Mouse (Mus musculus): ENCODE measurements around the gene Rps6ka3. TPM values are rescaled to one million over a fixed set of nuclear protein-coding genes. Genes with fewer than 3 reads are reported as not detected.

Gene Rps6ka3
- polyA plus RNA-seq, 1 experiment, result 19.2 TPM

GRCm38 (mm10) chrX:159302349-159303311 lies 92.5 kb downstream of the Rps6ka3 start:
- Histone ChIP-seq H3K4me1 (ENCODE audit: control insufficient read depth, insufficient read depth, low read length) (no peaks in the 10 kb centered on the region), H3K4me3 (replicated peaks; ENCODE audit: extremely low read depth, low read depth, low read length) (peak overlapping the region; percentile 47)
- TF ChIP-seq CTCF (IDR thresholded peaks at IDR 0.05; ENCODE audit: insufficient read depth, low read length) (no peak), POLR2A (IDR thresholded peaks at IDR 0.05; ENCODE audit: borderline replicate concordance, extremely low read depth, low read depth, low read length) (no peak)
- WGBS, result 61% methylated on average over 11 of the region's 11 CpGs
- DNase-seq, result no peak

GRCm38 (mm10) chrX:159315293-159315692 lies 105.2 kb downstream of the Rps6ka3 start:
- DNase-seq, result no peak
- H3K4me3 ChIP-seq (replicated peaks; ENCODE audit: extremely low read depth, low read depth, low read length), result no peak overlapping the region
- no peaks in the 10 kb centered on the region for H3K4me1 ChIP-seq (ENCODE audit: control insufficient read depth, insufficient read depth, low read length)
- TF ChIP-seq CTCF (IDR thresholded peaks at IDR 0.05; ENCODE audit: insufficient read depth, low read length) (no peak), POLR2A (IDR thresholded peaks at IDR 0.05; ENCODE audit: borderline replicate concordance, extremely low read depth, low read depth, low read length) (no peak)
- WGBS, result 69% methylated on average over 7 of the region's 7 CpGs

GRCm38 (mm10) chrX:159321342-159321741 lies 111.2 kb downstream of the Rps6ka3 start:
- TF ChIP-seq POLR2A (IDR thresholded peaks at IDR 0.05; ENCODE audit: borderline replicate concordance, extremely low read depth, low read depth, low read length), result no peak
- TF ChIP-seq CTCF (IDR thresholded peaks at IDR 0.05; ENCODE audit: insufficient read depth, low read length), result peak; percentile 79
- peak; percentile 58 for DNase-seq
- no peak overlapping the region for H3K4me3 ChIP-seq (replicated peaks; ENCODE audit: extremely low read depth, low read depth, low read length)
- no peaks in the 10 kb centered on the region for H3K4me1 ChIP-seq (ENCODE audit: control insufficient read depth, insufficient read depth, low read length)
- 38% methylated on average over 8 of the region's 8 CpGs for WGBS

GRCm38 (mm10) chrX:159364506-159364905 lies 154.4 kb downstream of the Rps6ka3 start:
- no peak overlapping the region for H3K4me3 ChIP-seq (replicated peaks; ENCODE audit: extremely low read depth, low read depth, low read length)
- no peaks in the 10 kb centered on the region for H3K4me1 ChIP-seq (ENCODE audit: control insufficient read depth, insufficient read depth, low read length)
- DNase-seq, result no peak
- 73% methylated on average over 3 of the region's 3 CpGs for WGBS
- TF ChIP-seq CTCF (IDR thresholded peaks at IDR 0.05; ENCODE audit: insufficient read depth, low read length), result no peak
- no peak for TF ChIP-seq POLR2A (IDR thresholded peaks at IDR 0.05; ENCODE audit: borderline replicate concordance, extremely low read depth, low read depth, low read length)

- DNase-seq, result peak; percentile 61
- Histone ChIP-seq H3K4me1 (ENCODE audit: control insufficient read depth, insufficient read depth, low read length) (no peaks in the 10 kb centered on the region; the same call in 1 of the 2 replicates), H3K4me3 (replicated peaks; ENCODE audit: extremely low read depth, low read depth, low read length) (peak within 1 kb of the TSS; percentile 97)
- 28% methylated on average over 54 of the region's 76 CpGs for WGBS
- TF ChIP-seq POLR2A (IDR thresholded peaks at IDR 0.05; ENCODE audit: borderline replicate concordance, extremely low read depth, low read depth, low read length) (peak; percentile 74; the same call in 1 of the 2 replicates), CTCF (IDR thresholded peaks at IDR 0.05; ENCODE audit: insufficient read depth, low read length) (no peak)
These were observed 162.0 kb downstream of the Rps6ka3 start, which contains the start of gene Eif1ax for GRCm38 (mm10) chrX:159371831-159372752. Eif1ax (plus strand) TSS chrX:159372178.

GRCm38 (mm10) chrX:159372753-159373144 lies 162.6 kb downstream of the Rps6ka3 start:
- no peak for TF ChIP-seq POLR2A (IDR thresholded peaks at IDR 0.05; ENCODE audit: borderline replicate concordance, extremely low read depth, low read depth, low read length)
- TF ChIP-seq CTCF (IDR thresholded peaks at IDR 0.05; ENCODE audit: insufficient read depth, low read length), result no peak
- no peak for DNase-seq
- Histone ChIP-seq H3K4me1 (ENCODE audit: control insufficient read depth, insufficient read depth, low read length) (no peaks in the 10 kb centered on the region; the same call in 1 of the 2 replicates), H3K4me3 (replicated peaks; ENCODE audit: extremely low read depth, low read depth, low read length) (peak overlapping the region; percentile 97)
- WGBS, result 27% methylated on average over 9 of the region's 9 CpGs

- Histone ChIP-seq H3K4me1 (ENCODE audit: control insufficient read depth, insufficient read depth, low read length) (no peaks in the 10 kb centered on the region), H3K4me3 (replicated peaks; ENCODE audit: extremely low read depth, low read depth, low read length) (no peak overlapping the region)
- 63% methylated on average over 9 of the region's 9 CpGs for WGBS
- DNase-seq, result no peak
- TF ChIP-seq CTCF (IDR thresholded peaks at IDR 0.05; ENCODE audit: insufficient read depth, low read length) (no peak), POLR2A (IDR thresholded peaks at IDR 0.05; ENCODE audit: borderline replicate concordance, extremely low read depth, low read depth, low read length) (no peak)
These were observed 177.0 kb downstream of the Rps6ka3 start for GRCm38 (mm10) chrX:159387105-159387504.

GRCm38 (mm10) chrX:159388953-159389352 lies 178.8 kb downstream of the Rps6ka3 start:
- Histone ChIP-seq H3K4me3 (replicated peaks; ENCODE audit: extremely low read depth, low read depth, low read length) (no peak overlapping the region), H3K4me1 (ENCODE audit: control insufficient read depth, insufficient read depth, low read length) (no peaks in the 10 kb centered on the region)
- no peak for DNase-seq
- TF ChIP-seq POLR2A (IDR thresholded peaks at IDR 0.05; ENCODE audit: borderline replicate concordance, extremely low read depth, low read depth, low read length) (no peak), CTCF (IDR thresholded peaks at IDR 0.05; ENCODE audit: insufficient read depth, low read length) (no peak)

- Histone ChIP-seq H3K4me1 (ENCODE audit: control insufficient read depth, insufficient read depth, low read length) (no peaks in the 10 kb centered on the region), H3K4me3 (replicated peaks; ENCODE audit: extremely low read depth, low read depth, low read length) (no peak overlapping the region)
- TF ChIP-seq CTCF (IDR thresholded peaks at IDR 0.05; ENCODE audit: insufficient read depth, low read length) (no peak), POLR2A (IDR thresholded peaks at IDR 0.05; ENCODE audit: borderline replicate concordance, extremely low read depth, low read depth, low read length) (no peak)
- no peak for DNase-seq
- 70% methylated on average over 6 of the region's 6 CpGs for WGBS
These were observed 180.3 kb downstream of the Rps6ka3 start for GRCm38 (mm10) chrX:159390347-159390962.

Measured in lung, adult 2 months (tissue).